Mouse (Mus musculus) liver, embryonic 11.5 days (tissue): ENCODE data around the gene Grwd1. TPM values are rescaled to one million over a fixed set of nuclear protein-coding genes. Genes with fewer than 3 reads are reported as not detected.

Experiments
- ATAC-seq: fragments of 200-750 bp; cut with Nextera tagmentation; replicated peaks from 2 replicates; pipeline ENCODE4 v1.8.0; 2017; ENCODE audit warnings: moderate number of reproducible peaks, mild to moderate bottlenecking, moderate TSS enrichment, moderate library complexity; ENCODE audit not compliant: low FRiP score
- DNase-seq: peaks from one replicate; pipeline ENCODE4 v3.0.0-alpha.2; 2017; ENCODE audit warnings: low spot score
- H3K27ac ChIP-seq: fragments of 300-500 bp; sonication (generic); 2 replicates; pipeline ENCODE4 v1.5.1; 2014; ENCODE audit warnings: mild to moderate bottlenecking, low read depth, low read length, control low read depth
- H3K27me3 ChIP-seq: fragments of 300-500 bp; sonication (generic); replicated peaks from 2 replicates; pipeline ENCODE4 v1.6.1; 2014; ENCODE audit warnings: low read length, mixed read lengths; ENCODE audit not compliant: control insufficient read depth, insufficient read depth
- H3K36me3 ChIP-seq: fragments of 300-500 bp; sonication (generic); 2 replicates; pipeline ENCODE4 v1.6.1; 2014; ENCODE audit warnings: mild to moderate bottlenecking, low read length, moderate library complexity, mixed read lengths; ENCODE audit not compliant: control insufficient read depth, insufficient read depth
- H3K4me1 ChIP-seq: fragments of 300-500 bp; sonication (generic); replicated peaks from 2 replicates; pipeline ENCODE4 v1.6.1; 2014; ENCODE audit warnings: low read length, mixed read lengths; ENCODE audit not compliant: control insufficient read depth, insufficient read depth
- H3K4me2 ChIP-seq: fragments of 300-500 bp; sonication (generic); 2 replicates; pipeline ENCODE4 v1.6.1; 2014; ENCODE audit warnings: mild to moderate bottlenecking, control low read depth, moderate library complexity
- H3K4me3 ChIP-seq: fragments of 300-500 bp; sonication (generic); 2 replicates; pipeline ENCODE4 v1.5.1; 2014; ENCODE audit warnings: low read depth, low read length, control low read depth
- H3K9ac ChIP-seq: fragments of 300-500 bp; sonication (generic); 2 replicates; pipeline ENCODE4 v1.6.1; 2014; ENCODE audit warnings: low read depth, low read length, control low read depth
- H3K9me3 ChIP-seq: fragments of 300-500 bp; sonication (generic); 2 replicates; pipeline ENCODE4 v1.6.1; 2016; ENCODE audit warnings: low read length, inconsistent platforms, mixed read lengths; ENCODE audit not compliant: control insufficient read depth
- WGBS: fragments of 180-500 bp; shearing (Covaris S2); extraction: QIAGEN DNeasy Blood & Tissue Kit; methylation state at CpG from one replicate; pipeline ENCODE4 v1.1.7; 2014; 5-methylcytosine and 5-hydroxymethylcytosine counted together
- polyA plus RNA-seq: library from polyadenylated mRNA; unstranded; fragments of >200 nt; fragmentation: Nextera tagmentation; extraction: Ambion mirVana; gene quantifications from 2 replicates; pipeline ENCODE4 v1.2.1, GENCODE M21; 2014

Grwd1 gene
- polyA plus RNA-seq, 1 experiment from 2014 or later, result 101 TPM

- no peaks in the 10 kb centered on the region for H3K9me3 ChIP-seq
- no peaks in the 10 kb centered on the region for H3K27me3 ChIP-seq
- no peak overlapping the region for H3K4me3 ChIP-seq
- peaks cover 40% of the 10 kb centered on the region for H3K36me3 ChIP-seq
- no peak for DNase-seq
- peaks cover 14% of the 10 kb centered on the region; the same call in 1 of the 2 replicates for H3K4me1 ChIP-seq
- H3K4me2 ChIP-seq, result no peak overlapping the region
- H3K27ac ChIP-seq, result no peak overlapping the region
- ATAC-seq, result no peak
- WGBS, result 89% methylated on average over 14 of the region's 14 CpGs
- H3K9ac ChIP-seq, result no peak overlapping the region
Observed at GRCm38 (mm10) chr7:45809276-45810075, 21.3 kb downstream of the Grwd1 start.

GRCm38 (mm10) chr7:45808471-45808870 lies 22.3 kb downstream of the Grwd1 start:
- H3K9ac ChIP-seq, result no peak overlapping the region
- H3K4me3 ChIP-seq, result no peak overlapping the region
- no peaks in the 10 kb centered on the region for H3K9me3 ChIP-seq
- no peaks in the 10 kb centered on the region for H3K27me3 ChIP-seq
- WGBS, result 62% methylated on average over 11 of the region's 11 CpGs
- ATAC-seq (no peak), DNase-seq (no peak)
- H3K4me1 ChIP-seq, result peaks cover 14% of the 10 kb centered on the region; the same call in 1 of the 2 replicates
- peaks cover 40% of the 10 kb centered on the region for H3K36me3 ChIP-seq
- H3K4me2 ChIP-seq, result no peak overlapping the region
- H3K27ac ChIP-seq, result no peak overlapping the region

DNA sequence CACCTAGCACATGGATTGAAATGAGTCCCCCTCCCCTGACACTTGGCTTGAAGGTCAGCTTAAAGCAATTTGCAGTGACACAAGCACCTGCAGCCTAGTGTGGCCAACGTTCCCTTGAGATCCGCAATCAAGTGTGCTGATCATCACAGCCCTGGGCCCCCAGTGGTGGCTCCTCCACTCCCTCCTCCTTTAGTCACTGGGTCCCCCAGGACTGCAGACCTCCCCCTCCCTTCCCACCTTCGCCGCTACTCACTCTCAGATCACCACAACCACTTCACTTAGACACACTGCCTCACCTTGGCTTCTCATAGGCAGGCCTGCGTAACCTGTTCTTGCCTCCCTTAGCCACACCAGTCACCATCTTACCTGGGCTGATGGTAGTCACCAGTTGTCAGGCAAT lies 24.8 kb downstream of the Grwd1 start:
- Histone ChIP-seq H3K4me1 (peaks cover 3% of the 10 kb centered on the region), H3K27ac (no peak overlapping the region), H3K36me3 (peaks cover 34% of the 10 kb centered on the region), H3K4me2 (no peak overlapping the region), H3K9me3 (no peaks in the 10 kb centered on the region), H3K4me3 (no peak overlapping the region), H3K9ac (no peak overlapping the region), H3K27me3 (no peaks in the 10 kb centered on the region)
- 64% methylated on average over 5 of the region's 5 CpGs for WGBS
- DNase-seq (no peak), ATAC-seq (no peak)

DNA sequence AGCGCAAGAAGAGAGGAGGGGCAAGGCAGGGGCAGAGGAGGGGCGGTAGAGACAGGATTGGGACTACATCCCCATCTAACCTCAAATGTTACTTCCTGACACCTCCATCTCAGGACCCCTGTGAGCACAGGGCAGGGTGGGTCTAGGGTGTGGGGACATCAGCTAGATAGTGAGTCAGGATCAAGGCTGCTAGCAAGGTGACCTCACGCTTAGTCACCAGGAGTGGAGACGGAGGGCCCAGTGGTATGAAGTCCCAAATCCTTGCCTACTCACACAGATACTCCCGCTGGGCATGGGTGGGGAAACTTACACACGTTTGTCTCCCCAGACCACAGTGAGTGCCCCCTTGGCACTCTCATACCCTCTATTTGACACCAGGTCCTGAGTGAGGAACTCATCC lies 28.2 kb downstream of the Grwd1 start:
- no peak for DNase-seq
- Histone ChIP-seq H3K4me2 (no peak overlapping the region), H3K4me3 (no peak overlapping the region), H3K27ac (no peak overlapping the region), H3K4me1 (peaks cover 25% of the 10 kb centered on the region), H3K9ac (no peak overlapping the region), H3K9me3 (no peaks in the 10 kb centered on the region), H3K36me3 (peaks cover 7% of the 10 kb centered on the region; the same call in 1 of the 2 replicates), H3K27me3 (peaks cover 25% of the 10 kb centered on the region)
- 79% methylated on average over 6 of the region's 6 CpGs for WGBS
- ATAC-seq, result no peak

GRCm38 (mm10) chr7:45801348-45801747 lies 29.4 kb downstream of the Grwd1 start:
- peak overlapping the region; percentile 63 for H3K4me2 ChIP-seq
- no peak overlapping the region for H3K9ac ChIP-seq
- H3K27ac ChIP-seq, result no peak overlapping the region
- peaks cover 37% of the 10 kb centered on the region for H3K27me3 ChIP-seq
- WGBS, result 3% methylated on average over 12 of the region's 12 CpGs
- H3K36me3 ChIP-seq, result 0 out of 2 replicates have a peak, but pooled peaks cover under 1% of the 10 kb centered on the region
- DNase-seq, result peak; percentile 90
- peak overlapping the region; percentile 40 for H3K4me3 ChIP-seq
- H3K9me3 ChIP-seq, result no peaks in the 10 kb centered on the region
- peaks cover 34% of the 10 kb centered on the region for H3K4me1 ChIP-seq
- peak; percentile 57 for ATAC-seq

DNA sequence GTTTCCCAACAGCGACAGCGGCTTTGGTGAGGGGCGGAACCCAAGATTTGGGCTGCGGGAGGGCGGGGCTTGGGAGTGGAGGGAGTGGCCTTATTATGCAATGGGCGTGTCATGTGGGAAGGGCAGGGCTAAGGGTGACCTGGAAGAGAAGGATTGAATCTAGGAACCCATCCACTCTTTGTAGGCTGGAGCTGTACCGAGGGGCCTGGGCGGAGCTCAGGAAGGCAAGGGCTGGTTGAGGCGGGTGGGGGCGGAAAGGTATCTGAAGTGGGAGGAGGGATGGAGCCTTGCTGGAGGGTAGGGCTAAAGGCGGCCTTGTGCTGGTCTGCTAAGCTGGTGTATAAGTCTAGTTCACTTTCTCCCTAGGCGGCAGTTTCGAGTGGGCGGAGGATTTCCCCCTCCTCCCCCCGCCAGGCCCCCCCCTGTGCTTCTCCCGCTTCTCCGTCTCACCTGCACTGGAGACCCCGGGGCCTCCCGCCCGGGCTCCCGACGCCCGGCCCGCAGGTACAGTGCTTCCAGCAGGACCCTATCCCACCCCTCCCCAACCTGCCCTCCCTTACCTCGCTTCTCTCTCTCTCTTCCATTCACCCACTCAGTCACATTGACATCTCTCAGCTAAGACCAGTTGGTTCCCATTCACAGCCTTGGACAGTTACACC lies 30.1 kb downstream of the Grwd1 start:
- Histone ChIP-seq H3K9ac (no peak overlapping the region), H3K4me1 (peaks cover 34% of the 10 kb centered on the region)

DNA sequence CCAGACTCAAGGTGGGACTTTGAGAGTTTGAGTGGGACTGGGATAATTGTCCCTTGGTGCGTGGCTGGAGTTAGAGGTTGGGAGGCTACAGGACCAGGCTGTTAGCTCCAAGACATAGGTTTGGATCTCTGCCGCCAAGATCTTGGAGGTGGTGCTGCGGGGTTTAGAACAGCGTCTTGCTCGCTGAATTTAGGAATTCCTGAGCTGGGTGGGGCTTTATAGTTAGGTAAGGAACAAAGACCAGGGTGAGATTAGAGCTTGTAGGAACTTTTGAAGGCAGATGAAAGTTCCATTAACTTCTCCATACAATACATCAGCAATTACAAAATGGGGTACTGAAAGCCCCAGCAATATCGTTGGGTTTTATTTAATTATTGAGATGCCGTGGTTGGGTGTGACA lies 30.7 kb downstream of the Grwd1 start:
- H3K4me2 ChIP-seq, result peak overlapping the region; percentile 63
- WGBS, result 36% methylated on average over 7 of the region's 7 CpGs
- H3K4me1 ChIP-seq, result peaks cover 34% of the 10 kb centered on the region
- H3K4me3 ChIP-seq, result no peak overlapping the region
- no peak for DNase-seq
- no peak for ATAC-seq
- peaks cover 43% of the 10 kb centered on the region for H3K27me3 ChIP-seq
- no peak overlapping the region for H3K27ac ChIP-seq
- H3K36me3 ChIP-seq, result no peaks in the 10 kb centered on the region
- H3K9me3 ChIP-seq, result no peaks in the 10 kb centered on the region
- H3K9ac ChIP-seq, result no peak overlapping the region

More for the DNA sequence above, 30.1 kb downstream of the Grwd1 start:
- 6% methylated on average over 22 of the region's 25 CpGs for WGBS
- Histone ChIP-seq H3K9me3 (no peaks in the 10 kb centered on the region), H3K36me3 (no peaks in the 10 kb centered on the region), H3K27ac (no peak overlapping the region), H3K4me2 (peak overlapping the region; percentile 63), H3K4me3 (peak overlapping the region; percentile 40), H3K27me3 (peaks cover 37% of the 10 kb centered on the region)
- ATAC-seq (peak; percentile 68), DNase-seq (peak; percentile 69)

- no peaks in the 10 kb centered on the region for H3K36me3 ChIP-seq
- peak overlapping the region; percentile 92 for H3K4me2 ChIP-seq
- peaks cover 34% of the 10 kb centered on the region for H3K4me1 ChIP-seq
- H3K9ac ChIP-seq, result no peak overlapping the region
- DNase-seq (no peak), ATAC-seq (no peak)
- H3K9me3 ChIP-seq, result no peaks in the 10 kb centered on the region
- H3K27ac ChIP-seq, result no peak overlapping the region
- peak overlapping the region; percentile 54; the same call in 1 of the 2 replicates for H3K4me3 ChIP-seq
- 45% methylated on average over 7 of the region's 7 CpGs for WGBS
- H3K27me3 ChIP-seq, result peaks cover 53% of the 10 kb centered on the region
Observed at GRCm38 (mm10) chr7:45798931-45799330, 31.8 kb downstream of the Grwd1 start.
